Mouse (Mus musculus): ENCODE measurements around the gene Npr1. TPM values are rescaled to one million over a fixed set of nuclear protein-coding genes. Genes with fewer than 3 reads are reported as not detected.

Gene Npr1
- polyA plus RNA-seq, 1 experiment from 2014 or later, result 2.1 TPM

GRCm38 (mm10) chr3:90447123-90447494 is 18.6 kb downstream of the Npr1 start:
- H3K4me3 ChIP-seq (replicated peaks; ENCODE audit: low read length), result peak overlapping the region; percentile 48
- H3K36me3 ChIP-seq (ENCODE audit: control insufficient read depth, insufficient read depth), result no peaks in the 10 kb centered on the region
- H3K9me3 ChIP-seq (ENCODE audit: control insufficient read depth, low read length), result no peaks in the 10 kb centered on the region
- peak overlapping the region; percentile 78 for H3K27ac ChIP-seq (ENCODE audit: low read length)
- H3K9ac ChIP-seq (replicated peaks; ENCODE audit: low read depth, low read length), result peak overlapping the region; percentile 60; the same call in 1 of the 2 replicates
- 0 out of 2 replicates have a peak, but pooled peaks have one; percentile 14 for ATAC-seq
- H3K4me1 ChIP-seq (replicated peaks; ENCODE audit: control insufficient read depth, insufficient read depth, low read length), result peaks cover 10% of the 10 kb centered on the region
- H3K4me2 ChIP-seq (ENCODE audit: low read length), result peak overlapping the region; percentile 72
- no peaks in the 10 kb centered on the region; the same call in 1 of the 2 replicates for H3K27me3 ChIP-seq (replicated peaks; ENCODE audit: control insufficient read depth, insufficient read depth, low read length)
- WGBS, result 42% methylated on average over 7 of the region's 7 CpGs

GRCm38 (mm10) chr3:90446389-90447122 is 19.1 kb downstream of the Npr1 start:
- Histone ChIP-seq H3K27ac (ENCODE audit: low read length) (peak overlapping the region; percentile 78), H3K4me1 (replicated peaks; ENCODE audit: control insufficient read depth, insufficient read depth, low read length) (peaks cover 10% of the 10 kb centered on the region), H3K9me3 (ENCODE audit: control insufficient read depth, low read length) (no peaks in the 10 kb centered on the region), H3K27me3 (replicated peaks; ENCODE audit: control insufficient read depth, insufficient read depth, low read length) (no peaks in the 10 kb centered on the region), H3K36me3 (ENCODE audit: control insufficient read depth, insufficient read depth) (no peaks in the 10 kb centered on the region), H3K4me2 (ENCODE audit: low read length) (peak overlapping the region; percentile 72), H3K9ac (replicated peaks; ENCODE audit: low read depth, low read length) (peak overlapping the region; percentile 60), H3K4me3 (replicated peaks; ENCODE audit: low read length) (peak overlapping the region; percentile 48)
- 0% methylated on average over 17 of the region's 17 CpGs for WGBS
- ATAC-seq, result peak; percentile 94

GRCm38 (mm10) chr3:90445417-90446200 is 20.1 kb downstream of the Npr1 start:
- no peak for ATAC-seq
- H3K4me3 ChIP-seq (replicated peaks; ENCODE audit: low read length), result no peak overlapping the region
- no peak overlapping the region for H3K9ac ChIP-seq (replicated peaks; ENCODE audit: low read depth, low read length)
- H3K4me2 ChIP-seq (ENCODE audit: low read length), result peak overlapping the region; percentile 72
- 69% methylated on average over 11 of the region's 11 CpGs for WGBS
- H3K36me3 ChIP-seq (ENCODE audit: control insufficient read depth, insufficient read depth), result no peaks in the 10 kb centered on the region
- H3K27ac ChIP-seq (ENCODE audit: low read length), result no peak overlapping the region
- H3K27me3 ChIP-seq (replicated peaks; ENCODE audit: control insufficient read depth, insufficient read depth, low read length), result no peaks in the 10 kb centered on the region
- no peaks in the 10 kb centered on the region for H3K9me3 ChIP-seq (ENCODE audit: control insufficient read depth, low read length)
- peaks cover 10% of the 10 kb centered on the region for H3K4me1 ChIP-seq (replicated peaks; ENCODE audit: control insufficient read depth, insufficient read depth, low read length)

DNA sequence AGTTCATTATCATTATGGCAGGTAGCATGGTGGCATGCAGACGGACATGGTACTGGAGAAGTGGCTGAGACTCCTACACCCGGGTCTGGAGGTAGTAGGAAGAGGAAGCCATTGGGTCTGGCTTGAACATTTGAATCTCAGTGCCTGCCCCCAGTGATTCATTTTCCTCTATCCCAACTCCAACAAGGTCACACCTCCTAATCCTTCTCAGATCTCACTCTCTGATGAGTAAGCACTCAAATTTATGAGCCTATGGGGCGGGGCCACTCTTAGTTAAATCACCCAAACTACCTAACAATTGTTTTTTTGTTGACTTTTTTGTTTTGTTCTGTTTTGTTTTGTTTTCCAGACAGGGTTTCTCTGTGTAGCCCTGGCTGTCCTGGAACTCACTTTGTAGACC is 21.7 kb downstream of the Npr1 start:
- 83% methylated on average over 3 of the region's 3 CpGs for WGBS
- no peaks in the 10 kb centered on the region for H3K9me3 ChIP-seq (ENCODE audit: control insufficient read depth, low read length)
- H3K27me3 ChIP-seq (replicated peaks; ENCODE audit: control insufficient read depth, insufficient read depth, low read length), result no peaks in the 10 kb centered on the region
- H3K27ac ChIP-seq (ENCODE audit: low read length), result no peak overlapping the region
- no peak overlapping the region for H3K9ac ChIP-seq (replicated peaks; ENCODE audit: low read depth, low read length)
- peaks cover 10% of the 10 kb centered on the region for H3K4me1 ChIP-seq (replicated peaks; ENCODE audit: control insufficient read depth, insufficient read depth, low read length)
- no peak overlapping the region for H3K4me3 ChIP-seq (replicated peaks; ENCODE audit: low read length)
- no peak overlapping the region for H3K4me2 ChIP-seq (ENCODE audit: low read length)
- no peak for ATAC-seq
- H3K36me3 ChIP-seq (ENCODE audit: control insufficient read depth, insufficient read depth), result no peaks in the 10 kb centered on the region

DNA sequence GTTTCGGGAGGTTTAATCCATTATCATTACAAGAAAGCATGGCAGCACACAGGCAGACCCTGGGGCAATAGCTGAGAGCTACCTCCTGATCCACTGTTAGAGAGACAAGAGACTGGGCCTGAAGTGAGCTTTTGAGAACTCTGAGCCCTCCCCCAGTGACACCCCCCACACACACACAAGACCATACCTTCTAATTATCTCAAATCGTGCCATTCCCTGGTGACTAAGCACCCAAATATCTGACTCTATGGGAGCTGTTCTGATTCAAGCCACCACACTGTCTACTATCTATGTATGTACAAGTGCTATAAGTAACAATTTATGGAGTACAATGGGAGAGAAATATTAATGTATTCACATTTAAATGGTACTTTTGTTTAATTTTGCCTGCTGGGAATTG is 24.9 kb downstream of the Npr1 start:
- no peak overlapping the region for H3K4me2 ChIP-seq (ENCODE audit: low read length)
- H3K4me3 ChIP-seq (replicated peaks; ENCODE audit: low read length), result no peak overlapping the region
- no peaks in the 10 kb centered on the region for H3K36me3 ChIP-seq (ENCODE audit: control insufficient read depth, insufficient read depth)
- no peaks in the 10 kb centered on the region for H3K9me3 ChIP-seq (ENCODE audit: control insufficient read depth, low read length)
- no peak overlapping the region for H3K27ac ChIP-seq (ENCODE audit: low read length)
- H3K4me1 ChIP-seq (replicated peaks; ENCODE audit: control insufficient read depth, insufficient read depth, low read length), result no peaks in the 10 kb centered on the region
- no peak overlapping the region for H3K9ac ChIP-seq (replicated peaks; ENCODE audit: low read depth, low read length)
- WGBS, result 80% methylated on average over 2 of the region's 2 CpGs
- no peaks in the 10 kb centered on the region for H3K27me3 ChIP-seq (replicated peaks; ENCODE audit: control insufficient read depth, insufficient read depth, low read length)
- ATAC-seq, result no peak

DNA sequence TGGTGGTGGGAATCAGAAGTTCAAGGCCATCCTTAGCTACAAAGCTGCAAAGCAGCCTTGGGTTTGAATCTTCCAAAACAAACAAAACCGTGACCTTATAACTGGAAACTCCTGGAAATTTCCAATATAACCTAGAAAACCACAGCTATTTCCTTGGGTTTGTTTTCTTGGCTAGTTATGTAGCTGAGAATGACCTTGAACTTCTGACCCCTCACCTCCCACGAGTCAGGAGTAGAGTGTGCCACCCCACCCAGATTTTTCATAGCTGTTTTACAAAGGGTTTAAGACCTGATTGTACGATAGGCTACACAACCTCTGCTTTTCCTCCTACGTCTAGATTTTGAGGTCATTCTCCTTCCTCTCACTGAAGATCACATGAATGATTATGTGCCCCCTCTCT is 28.5 kb downstream of the Npr1 start:
- 79% methylated on average over 4 of the region's 4 CpGs for WGBS
- Histone ChIP-seq H3K9me3 (ENCODE audit: control insufficient read depth, low read length) (no peaks in the 10 kb centered on the region), H3K27me3 (replicated peaks; ENCODE audit: control insufficient read depth, insufficient read depth, low read length) (no peaks in the 10 kb centered on the region), H3K9ac (replicated peaks; ENCODE audit: low read depth, low read length) (no peak overlapping the region), H3K36me3 (ENCODE audit: control insufficient read depth, insufficient read depth) (no peaks in the 10 kb centered on the region), H3K27ac (ENCODE audit: low read length) (no peak overlapping the region), H3K4me1 (replicated peaks; ENCODE audit: control insufficient read depth, insufficient read depth, low read length) (peaks cover 11% of the 10 kb centered on the region), H3K4me2 (ENCODE audit: low read length) (no peak overlapping the region), H3K4me3 (replicated peaks; ENCODE audit: low read length) (no peak overlapping the region)
- no peak for ATAC-seq

GRCm38 (mm10) chr3:90434073-90434730 is 31.5 kb downstream of the Npr1 start:
- peak overlapping the region; percentile 75 for H3K4me2 ChIP-seq (ENCODE audit: low read length)
- no peaks in the 10 kb centered on the region for H3K36me3 ChIP-seq (ENCODE audit: control insufficient read depth, insufficient read depth)
- peak overlapping the region; percentile 48 for H3K9ac ChIP-seq (replicated peaks; ENCODE audit: low read depth, low read length)
- H3K27me3 ChIP-seq (replicated peaks; ENCODE audit: control insufficient read depth, insufficient read depth, low read length), result no peaks in the 10 kb centered on the region
- H3K27ac ChIP-seq (ENCODE audit: low read length), result no peak overlapping the region
- 50% methylated on average over 11 of the region's 11 CpGs for WGBS
- ATAC-seq, result no peak
- peaks cover 26% of the 10 kb centered on the region for H3K4me1 ChIP-seq (replicated peaks; ENCODE audit: control insufficient read depth, insufficient read depth, low read length)
- peak overlapping the region; percentile 82 for H3K4me3 ChIP-seq (replicated peaks; ENCODE audit: low read length)
- no peaks in the 10 kb centered on the region for H3K9me3 ChIP-seq (ENCODE audit: control insufficient read depth, low read length)

- Histone ChIP-seq H3K36me3 (ENCODE audit: control insufficient read depth, insufficient read depth) (no peaks in the 10 kb centered on the region), H3K27me3 (replicated peaks; ENCODE audit: control insufficient read depth, insufficient read depth, low read length) (no peaks in the 10 kb centered on the region), H3K9ac (replicated peaks; ENCODE audit: low read depth, low read length) (peak within 1 kb of the TSS; percentile 91), H3K4me2 (ENCODE audit: low read length) (peak within 1 kb of the TSS; percentile 78), H3K27ac (ENCODE audit: low read length) (peak within 1 kb of the TSS; percentile 95), H3K4me1 (replicated peaks; ENCODE audit: control insufficient read depth, insufficient read depth, low read length) (peaks cover 26% of the 10 kb centered on the region), H3K4me3 (replicated peaks; ENCODE audit: low read length) (peak within 1 kb of the TSS; percentile 82), H3K9me3 (ENCODE audit: control insufficient read depth, low read length) (no peaks in the 10 kb centered on the region)
- peak; percentile 100 for ATAC-seq
- WGBS, result under 1% methylated on average over 51 of the region's 52 CpGs
Observed at GRCm38 (mm10) chr3:90433381-90434020, 32.2 kb downstream of the Npr1 start, which contains the start of gene Ints3. Gene Ints3 (minus strand): TSS chr3:90433622.
